Mouse (Mus musculus) limb, embryonic 13.5 days (tissue): ENCODE data around the gene Nod2. TPM values are rescaled to one million over a fixed set of nuclear protein-coding genes. Genes with fewer than 3 reads are reported as not detected.

Source experiments
- ATAC-seq: fragments of 200-750 bp; cut with Nextera tagmentation; 2 replicates; pipeline ENCODE4 v1.8.0; 2017; ENCODE audit warnings: low read depth, moderate number of reproducible peaks, moderate TSS enrichment; ENCODE audit not compliant: low FRiP score
- H3K27ac ChIP-seq: fragments of 300-500 bp; sonication (generic); 2 replicates; pipeline ENCODE4 v1.5.1; 2015; ENCODE audit warnings: inconsistent platforms, mild to moderate bottlenecking, moderate library complexity
- H3K27me3 ChIP-seq: fragments of 300-500 bp; sonication (generic); 2 replicates; pipeline ENCODE4 v1.6.1; 2015; ENCODE audit warnings: mild to moderate bottlenecking, inconsistent platforms
- H3K36me3 ChIP-seq: fragments of 300-500 bp; sonication (generic); 2 replicates; pipeline ENCODE4 v1.6.1; 2015; ENCODE audit warnings: inconsistent platforms, mild to moderate bottlenecking, moderate library complexity
- H3K4me1 ChIP-seq: fragments of 300-500 bp; sonication (generic); 2 replicates; pipeline ENCODE4 v1.6.1; 2015; ENCODE audit warnings: inconsistent platforms
- H3K4me2 ChIP-seq: fragments of 300-500 bp; sonication (generic); replicated peaks from 2 replicates; pipeline ENCODE4 v1.6.1; 2015; ENCODE audit warnings: inconsistent platforms, mild to moderate bottlenecking, moderate library complexity
- H3K4me3 ChIP-seq: fragments of 300-500 bp; sonication (generic); 2 replicates; pipeline ENCODE4 v1.5.1; 2015; ENCODE audit warnings: moderate library complexity, mild to moderate bottlenecking, inconsistent platforms
- H3K9ac ChIP-seq: fragments of 300-500 bp; sonication (generic); 2 replicates; pipeline ENCODE4 v1.6.1; 2015; ENCODE audit warnings: mild to moderate bottlenecking, inconsistent platforms
- H3K9me3 ChIP-seq: fragments of 300-500 bp; sonication (generic); 2 replicates; pipeline ENCODE4 v1.6.1; 2016; ENCODE audit warnings: inconsistent platforms
- WGBS: fragments of 180-500 bp; shearing (Covaris S2); methylation state at CpG from one replicate; pipeline ENCODE4 v1.1.7; 2015; 5-methylcytosine and 5-hydroxymethylcytosine counted together
- polyA plus RNA-seq: library from polyadenylated mRNA; unstranded; fragments of >200 nt; fragmentation: Nextera tagmentation; extraction: Ambion mirVana; gene quantifications from 2 replicates; pipeline ENCODE4 v1.2.1, GENCODE M21; 2015

Nod2 gene
- polyA plus RNA-seq, 1 experiment from 2014 or later = 0.36 TPM

- Histone ChIP-seq H3K4me1 (no peaks in the 10 kb centered on the region), H3K27ac (no peak overlapping the region), H3K4me3 (no peak overlapping the region), H3K36me3 (no peaks in the 10 kb centered on the region), H3K27me3 (peaks cover 34% of the 10 kb centered on the region), H3K4me2 (no peak overlapping the region; the same call in 1 of the 2 replicates), H3K9me3 (no peaks in the 10 kb centered on the region), H3K9ac (no peak overlapping the region)
- 0 out of 2 replicates have a peak, but pooled peaks have one; percentile 5 for ATAC-seq
- WGBS = 60% methylated on average over 5 of the region's 5 CpGs
These were observed 26.2 kb upstream of the Nod2 start for GRCm38 (mm10) chr8:88620931-88621330.

- ATAC-seq = peak; percentile 55
- H3K27me3 ChIP-seq = peaks cover 38% of the 10 kb centered on the region
These were observed 25.7 kb upstream of the Nod2 start for GRCm38 (mm10) chr8:88621408-88621807.

GRCm38 (mm10) chr8:88623351-88623750, 23.8 kb upstream of the Nod2 start:
- Histone ChIP-seq H3K27ac (no peak overlapping the region), H3K9me3 (no peaks in the 10 kb centered on the region), H3K4me2 (no peak overlapping the region), H3K4me1 (peaks cover 7% of the 10 kb centered on the region), H3K36me3 (no peaks in the 10 kb centered on the region), H3K4me3 (no peak overlapping the region), H3K9ac (no peak overlapping the region), H3K27me3 (peaks cover 48% of the 10 kb centered on the region)
- WGBS = 77% methylated on average over 3 of the region's 3 CpGs
- no peak for ATAC-seq

More at GRCm38 (mm10) chr8:88621408-88621807, 25.7 kb upstream of the Nod2 start:
- H3K27ac ChIP-seq = no peak overlapping the region
- no peak overlapping the region; the same call in 1 of the 2 replicates for H3K4me2 ChIP-seq
- H3K9me3 ChIP-seq = no peaks in the 10 kb centered on the region
- H3K36me3 ChIP-seq = no peaks in the 10 kb centered on the region
- under 1% methylated on average over 8 of the region's 8 CpGs for WGBS
- no peaks in the 10 kb centered on the region for H3K4me1 ChIP-seq
- H3K9ac ChIP-seq = no peak overlapping the region
- no peak overlapping the region for H3K4me3 ChIP-seq

GRCm38 (mm10) chr8:88624276-88624675, 22.8 kb upstream of the Nod2 start:
- H3K36me3 ChIP-seq = no peaks in the 10 kb centered on the region
- 73% methylated on average over 3 of the region's 3 CpGs for WGBS
- H3K9me3 ChIP-seq = no peaks in the 10 kb centered on the region
- H3K27me3 ChIP-seq = peaks cover 58% of the 10 kb centered on the region
- H3K4me3 ChIP-seq = no peak overlapping the region
- no peak for ATAC-seq
- no peak overlapping the region for H3K9ac ChIP-seq
- peaks cover 9% of the 10 kb centered on the region for H3K4me1 ChIP-seq
- no peak overlapping the region for H3K27ac ChIP-seq
- H3K4me2 ChIP-seq = no peak overlapping the region

- no peak overlapping the region for H3K9ac ChIP-seq
- H3K27me3 ChIP-seq = peaks cover 49% of the 10 kb centered on the region
- H3K27ac ChIP-seq = no peak overlapping the region
- H3K4me1 ChIP-seq = peaks cover 9% of the 10 kb centered on the region
- no peaks in the 10 kb centered on the region for H3K9me3 ChIP-seq
- no peak for ATAC-seq
- 57% methylated on average over 3 of the region's 3 CpGs for WGBS
- H3K4me2 ChIP-seq = 0 out of 2 replicates have a peak overlapping the region, but pooled peaks have one; percentile 92
- H3K4me3 ChIP-seq = no peak overlapping the region
- no peaks in the 10 kb centered on the region for H3K36me3 ChIP-seq
These were observed 20.7 kb upstream of the Nod2 start for GRCm38 (mm10) chr8:88626433-88626832.

- no peak; the same call in 1 of the 2 replicates for ATAC-seq
- whole genome bisulfite sequencing = 10% methylated on average over 19 of the region's 19 CpGs
- peak overlapping the region; percentile 57 for H3K4me3 ChIP-seq
- peaks cover 49% of the 10 kb centered on the region for H3K27me3 ChIP-seq
- no peak overlapping the region for H3K27ac ChIP-seq
- no peaks in the 10 kb centered on the region for H3K9me3 ChIP-seq
- peak overlapping the region; percentile 92 for H3K4me2 ChIP-seq
- H3K4me1 ChIP-seq = peaks cover 9% of the 10 kb centered on the region
- H3K36me3 ChIP-seq = no peaks in the 10 kb centered on the region
- peak overlapping the region; percentile 76 for H3K9ac ChIP-seq
These were observed 20.2 kb upstream of the Nod2 start for GRCm38 (mm10) chr8:88626940-88627264.

- peak overlapping the region; percentile 57 for H3K4me3 ChIP-seq
- WGBS = under 1% methylated on average over 105 of the region's 105 CpGs
- H3K9ac ChIP-seq = peak overlapping the region; percentile 76
- H3K4me2 ChIP-seq = peak overlapping the region; percentile 92
- peak overlapping the region; percentile 55; the same call in 1 of the 2 replicates for H3K27ac ChIP-seq
- H3K36me3 ChIP-seq = no peaks in the 10 kb centered on the region
- H3K4me1 ChIP-seq = peaks cover 9% of the 10 kb centered on the region
- H3K27me3 ChIP-seq = peaks cover 45% of the 10 kb centered on the region
- ATAC-seq = peak; percentile 86
- H3K9me3 ChIP-seq = no peaks in the 10 kb centered on the region
These were observed 19.7 kb upstream of the Nod2 start for GRCm38 (mm10) chr8:88627265-88627991.

GRCm38 (mm10) chr8:88628001-88628774, 18.9 kb upstream of the Nod2 start:
- H3K4me2 ChIP-seq = peak overlapping the region; percentile 92
- H3K9ac ChIP-seq = peak overlapping the region; percentile 76
- ATAC-seq = peak; percentile 22; the same call in 1 of the 2 replicates
- H3K9me3 ChIP-seq = no peaks in the 10 kb centered on the region
- H3K4me3 ChIP-seq = peak overlapping the region; percentile 57
- H3K4me1 ChIP-seq = peaks cover 9% of the 10 kb centered on the region
- peaks cover 44% of the 10 kb centered on the region for H3K27me3 ChIP-seq
- peak overlapping the region; percentile 55; the same call in 1 of the 2 replicates for H3K27ac ChIP-seq
- 56% methylated on average over 14 of the region's 14 CpGs for WGBS
- H3K36me3 ChIP-seq = no peaks in the 10 kb centered on the region

GRCm38 (mm10) chr8:88630225-88630624, 16.9 kb upstream of the Nod2 start:
- 88% methylated on average over 4 of the region's 4 CpGs for WGBS
- Histone ChIP-seq H3K4me1 (peaks cover 9% of the 10 kb centered on the region), H3K4me3 (no peak overlapping the region), H3K36me3 (no peaks in the 10 kb centered on the region), H3K27me3 (peaks cover 31% of the 10 kb centered on the region), H3K4me2 (no peak overlapping the region), H3K27ac (no peak overlapping the region), H3K9me3 (no peaks in the 10 kb centered on the region), H3K9ac (no peak overlapping the region)
- no peak for ATAC-seq

- Histone ChIP-seq H3K4me2 (no peak overlapping the region), H3K4me3 (no peak overlapping the region), H3K9me3 (no peaks in the 10 kb centered on the region), H3K36me3 (no peaks in the 10 kb centered on the region), H3K27me3 (peaks cover 23% of the 10 kb centered on the region), H3K9ac (no peak overlapping the region), H3K4me1 (peaks cover 9% of the 10 kb centered on the region), H3K27ac (no peak overlapping the region)
- no peak for ATAC-seq
These were observed 16.0 kb upstream of the Nod2 start for GRCm38 (mm10) chr8:88631081-88631480.

- Histone ChIP-seq H3K9ac (no peak overlapping the region), H3K9me3 (no peaks in the 10 kb centered on the region), H3K4me1 (peaks cover 2% of the 10 kb centered on the region), H3K36me3 (no peaks in the 10 kb centered on the region), H3K4me2 (no peak overlapping the region), H3K4me3 (no peak overlapping the region), H3K27me3 (peaks cover 9% of the 10 kb centered on the region), H3K27ac (no peak overlapping the region)
- no peak for ATAC-seq
- 81% methylated on average over 7 of the region's 7 CpGs for WGBS
These were observed 13.8 kb upstream of the Nod2 start for GRCm38 (mm10) chr8:88633343-88633765.
